Mouse (Mus musculus) right cerebral cortex, postnatal 36 days (tissue): Measurements from ENCODE around the gene Gm4981.
"Not testable (repeated sequence)": the region's sequence is repeated elsewhere in the genome, so short reads cannot be mapped to it uniquely, and the experiment has no call there.

Source experiments
- DNase-seq, 2 experiments: peaks; one replicate each; pipeline ENCODE4 v3.0.0; 2022; ENCODE audit warnings: low spot score in 2 of 2, mixed read lengths in 1 of 2

Gm4981 gene

GRCm38 (mm10) chr10:58223161-58223560 is 13.3 kb downstream of the Gm4981 start:
- not testable (repeated sequence) for DNase-seq

- not testable (repeated sequence) for DNase-seq
These were observed 14.9 kb downstream of the Gm4981 start for GRCm38 (mm10) chr10:58221571-58221970.

- DNase-seq: no peak
These were observed 15.8 kb downstream of the Gm4981 start for GRCm38 (mm10) chr10:58220726-58221125.

DNA sequence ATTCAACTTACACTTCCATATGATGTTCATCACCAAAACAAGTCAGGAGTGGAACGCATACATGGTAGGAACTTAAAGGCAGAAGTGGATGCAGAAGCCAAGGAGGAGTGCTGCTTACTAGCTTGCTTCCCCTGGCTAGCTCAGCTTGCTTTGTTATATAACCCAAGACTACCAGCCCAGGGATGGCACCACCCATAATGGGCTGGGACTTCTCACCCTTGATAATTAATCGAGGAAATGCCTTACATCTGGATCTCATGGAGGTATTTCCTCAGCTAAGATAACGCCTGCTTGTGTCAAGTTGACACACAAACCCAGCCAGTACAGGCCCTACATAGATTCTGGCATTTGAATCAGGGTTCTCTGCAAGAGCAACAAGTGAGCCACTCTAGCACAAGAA is 19.1 kb downstream of the Gm4981 start:
- no peak for DNase-seq

GRCm38 (mm10) chr10:58215353-58215752 is 21.1 kb downstream of the Gm4981 start:
- DNase-seq: no peak

GRCm38 (mm10) chr10:58214934-58215333 is 21.6 kb downstream of the Gm4981 start:
- DNase-seq: no peak

- no peak for DNase-seq
These were observed 22.0 kb downstream of the Gm4981 start for GRCm38 (mm10) chr10:58214497-58214896.

DNA sequence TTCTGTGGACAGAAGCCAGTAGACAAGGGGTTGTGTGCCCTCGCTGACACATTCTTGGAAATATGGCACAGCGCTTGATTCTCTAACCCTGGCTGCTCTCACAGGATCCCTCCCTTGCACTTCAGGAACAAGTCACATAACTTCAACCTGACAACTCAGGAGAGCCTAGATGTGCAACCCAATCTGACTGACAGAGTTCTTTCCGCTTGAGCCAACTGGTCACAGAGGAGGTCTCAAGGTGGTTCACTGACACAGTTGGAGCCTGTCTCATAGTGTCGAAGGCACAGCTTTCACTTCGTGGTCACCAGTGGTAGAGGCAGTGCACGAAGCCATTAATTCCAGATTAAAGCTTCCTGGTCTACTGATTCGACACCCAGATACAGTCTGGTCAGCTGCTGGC is 24.3 kb downstream of the Gm4981 start:
- DNase-seq: no peak

- no peak for DNase-seq
These were observed 25.3 kb downstream of the Gm4981 start for GRCm38 (mm10) chr10:58211213-58211612.

DNA sequence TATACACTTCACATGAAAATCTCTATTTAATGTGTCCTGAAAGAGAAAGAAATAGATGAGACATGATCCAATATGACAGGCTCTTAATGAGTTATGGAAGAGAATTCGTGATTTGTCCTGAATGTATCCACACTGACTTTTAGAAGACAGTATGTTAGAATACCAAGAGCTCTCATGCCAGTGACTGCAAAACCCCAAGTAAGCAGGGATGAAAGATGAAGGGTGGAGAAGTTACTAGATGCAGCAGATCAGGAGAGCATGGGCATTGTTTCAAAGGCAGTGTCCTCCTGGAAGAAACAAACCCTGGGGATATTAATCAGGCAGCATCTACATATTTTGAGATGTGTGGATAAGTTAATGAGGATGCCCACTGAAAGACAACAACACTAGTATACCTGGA is 26.0 kb downstream of the Gm4981 start:
- DNase-seq: no peak

DNA sequence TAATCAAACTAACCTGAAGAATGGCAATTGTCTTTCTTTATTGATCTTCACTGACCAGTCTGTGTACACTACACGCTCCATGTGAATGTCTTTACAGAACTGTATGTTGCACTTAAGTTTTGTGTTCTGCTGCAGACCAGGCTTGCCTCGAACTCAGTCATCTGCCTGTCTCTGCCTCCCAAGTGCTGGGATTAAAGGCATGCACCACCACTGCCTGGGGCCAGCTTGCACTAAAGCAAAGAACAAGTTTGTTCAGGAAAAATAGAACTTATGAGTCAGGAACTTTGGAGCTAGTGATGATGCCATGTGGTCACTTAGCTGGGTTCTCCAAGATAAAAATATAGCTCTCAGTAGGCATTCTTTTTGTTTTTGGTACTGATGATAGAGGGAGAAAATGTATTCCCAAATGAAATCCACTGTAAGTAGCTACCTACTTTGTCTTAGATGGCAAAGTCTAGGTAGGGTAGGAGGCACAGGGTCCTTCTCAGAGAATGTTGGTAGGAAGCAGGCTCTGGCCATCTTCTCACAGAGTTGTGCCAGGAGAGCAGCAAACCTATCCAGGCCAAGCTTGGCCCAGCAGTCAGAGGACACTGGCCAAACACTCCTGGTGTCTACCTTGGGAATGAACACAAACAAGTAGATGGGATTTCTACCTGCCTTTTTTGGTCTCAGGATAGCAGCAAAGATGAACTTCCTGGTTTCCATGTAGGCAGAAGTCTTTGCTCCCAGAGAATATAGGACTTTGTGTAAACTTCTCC is 26.6 kb downstream of the Gm4981 start:
- no peak for DNase-seq

GRCm38 (mm10) chr10:58206639-58207404 is 29.7 kb downstream of the Gm4981 start:
- no peak for DNase-seq

- no peak for DNase-seq
These were observed 30.5 kb downstream of the Gm4981 start for GRCm38 (mm10) chr10:58205986-58206385.
